Mouse (Mus musculus) limb, embryonic 12.5 days (tissue): ENCODE measurements around the gene 1700025G04Rik. TPM values are rescaled to one million over a fixed set of nuclear protein-coding genes. Genes with fewer than 3 reads are reported as not detected.
A peak's percentile ranks its signal among the peaks of the same experiment; 100 is the strongest.

ENCODE experiments used
- ATAC-seq: fragments of 200-750 bp; cut with Nextera tagmentation; 2 replicates; pipeline ENCODE4 v1.8.0; 2017; ENCODE audit warnings: low read depth, moderate TSS enrichment; ENCODE audit not compliant: insufficient number of reproducible peaks, insufficient read depth, low FRiP score, low TSS enrichment
- H3K27ac ChIP-seq: fragments of 300-500 bp; sonication (generic); 2 replicates; pipeline ENCODE4 v1.5.1; 2016; ENCODE audit warnings: mild to moderate bottlenecking, moderate library complexity
- H3K27me3 ChIP-seq: fragments of 300-500 bp; sonication (generic); 2 replicates; pipeline ENCODE4 v1.6.1; 2016; ENCODE audit warnings: mild to moderate bottlenecking, moderate library complexity
- H3K36me3 ChIP-seq: fragments of 300-500 bp; sonication (generic); 2 replicates; pipeline ENCODE4 v1.6.1; 2016; ENCODE audit warnings: mild to moderate bottlenecking, moderate library complexity
- H3K4me1 ChIP-seq: fragments of 300-500 bp; sonication (generic); replicated peaks from 2 replicates; pipeline ENCODE4 v1.6.1; 2016
- H3K4me2 ChIP-seq: fragments of 300-500 bp; sonication (generic); 2 replicates; pipeline ENCODE4 v1.6.1; 2016; ENCODE audit warnings: mild to moderate bottlenecking, moderate library complexity
- H3K4me3 ChIP-seq: fragments of 300-500 bp; sonication (generic); replicated peaks from 2 replicates; pipeline ENCODE4 v1.5.1; 2016; ENCODE audit warnings: mild to moderate bottlenecking
- H3K9ac ChIP-seq: fragments of 300-500 bp; sonication (generic); replicated peaks from 2 replicates; pipeline ENCODE4 v1.6.1; 2016; ENCODE audit warnings: mild to moderate bottlenecking, moderate library complexity
- H3K9me3 ChIP-seq: fragments of 300-500 bp; sonication (generic); 2 replicates; pipeline ENCODE4 v1.6.1; 2016; ENCODE audit warnings: mild to moderate bottlenecking, moderate library complexity
- WGBS: fragments of 180-500 bp; shearing (Covaris S2); methylation state at CpG from one replicate; pipeline ENCODE4 v1.1.7; 2016; 5-methylcytosine and 5-hydroxymethylcytosine counted together
- polyA plus RNA-seq: library from polyadenylated mRNA; unstranded; fragments of >200 nt; fragmentation: Nextera tagmentation; extraction: Ambion mirVana; gene quantifications from 2 replicates; pipeline ENCODE4 v1.2.1, GENCODE M21; 2016

Gene 1700025G04Rik
- polyA plus RNA-seq, 1 experiment from 2014 or later: 28.3 TPM

- WGBS: 78% methylated on average over 5 of the region's 5 CpGs
- Histone ChIP-seq H3K36me3 (no peaks in the 10 kb centered on the region), H3K27me3 (no peaks in the 10 kb centered on the region), H3K9me3 (no peaks in the 10 kb centered on the region), H3K27ac (0 out of 2 replicates have a peak overlapping the region, but pooled peaks have one; percentile 19), H3K4me1 (0 out of 2 replicates have a peak, but pooled peaks cover 3% of the 10 kb centered on the region), H3K4me2 (no peak overlapping the region), H3K4me3 (no peak overlapping the region), H3K9ac (no peak overlapping the region)
- ATAC-seq: no peak
Observed at GRCm38 (mm10) chr1:151872971-151873370, 217.0 kb downstream of the 1700025G04Rik start.

DNA sequence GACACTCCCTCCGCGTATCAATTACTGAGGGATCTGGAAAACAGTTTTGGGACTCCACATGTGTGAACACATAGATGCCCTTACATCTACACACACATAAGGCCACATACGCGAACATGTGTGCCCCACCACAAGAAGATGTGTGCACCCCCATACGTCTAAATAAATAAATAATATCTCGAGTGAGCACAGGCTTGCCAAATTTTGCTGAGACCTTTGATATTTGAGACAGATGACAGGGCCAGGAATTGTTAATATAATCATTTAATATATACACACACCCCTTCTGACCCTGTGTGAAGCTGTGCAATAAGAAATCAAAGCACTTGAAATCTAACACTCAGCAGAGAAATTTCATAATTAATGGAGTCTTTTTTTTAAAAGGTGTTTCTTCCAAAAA lies 225.6 kb downstream of the 1700025G04Rik start:
- no peaks in the 10 kb centered on the region for H3K9me3 ChIP-seq
- H3K9ac ChIP-seq: no peak overlapping the region
- 94% methylated on average over 6 of the region's 6 CpGs for WGBS
- H3K36me3 ChIP-seq: no peaks in the 10 kb centered on the region
- ATAC-seq: no peak
- H3K4me3 ChIP-seq: no peak overlapping the region
- no peak overlapping the region for H3K27ac ChIP-seq
- 0 out of 2 replicates have a peak, but pooled peaks cover 7% of the 10 kb centered on the region for H3K4me1 ChIP-seq
- no peaks in the 10 kb centered on the region for H3K27me3 ChIP-seq
- H3K4me2 ChIP-seq: no peak overlapping the region

- H3K36me3 ChIP-seq: no peaks in the 10 kb centered on the region
- WGBS: 90% methylated on average over 12 of the region's 12 CpGs
- H3K4me1 ChIP-seq: 0 out of 2 replicates have a peak, but pooled peaks cover 7% of the 10 kb centered on the region
- no peak for ATAC-seq
- no peak overlapping the region for H3K4me3 ChIP-seq
- H3K27me3 ChIP-seq: no peaks in the 10 kb centered on the region
- no peak overlapping the region for H3K4me2 ChIP-seq
- no peak overlapping the region for H3K9ac ChIP-seq
- H3K9me3 ChIP-seq: no peaks in the 10 kb centered on the region
- peak overlapping the region; percentile 7; the same call in 1 of the 2 replicates for H3K27ac ChIP-seq
Observed at GRCm38 (mm10) chr1:151863797-151864147, 226.2 kb downstream of the 1700025G04Rik start.

DNA sequence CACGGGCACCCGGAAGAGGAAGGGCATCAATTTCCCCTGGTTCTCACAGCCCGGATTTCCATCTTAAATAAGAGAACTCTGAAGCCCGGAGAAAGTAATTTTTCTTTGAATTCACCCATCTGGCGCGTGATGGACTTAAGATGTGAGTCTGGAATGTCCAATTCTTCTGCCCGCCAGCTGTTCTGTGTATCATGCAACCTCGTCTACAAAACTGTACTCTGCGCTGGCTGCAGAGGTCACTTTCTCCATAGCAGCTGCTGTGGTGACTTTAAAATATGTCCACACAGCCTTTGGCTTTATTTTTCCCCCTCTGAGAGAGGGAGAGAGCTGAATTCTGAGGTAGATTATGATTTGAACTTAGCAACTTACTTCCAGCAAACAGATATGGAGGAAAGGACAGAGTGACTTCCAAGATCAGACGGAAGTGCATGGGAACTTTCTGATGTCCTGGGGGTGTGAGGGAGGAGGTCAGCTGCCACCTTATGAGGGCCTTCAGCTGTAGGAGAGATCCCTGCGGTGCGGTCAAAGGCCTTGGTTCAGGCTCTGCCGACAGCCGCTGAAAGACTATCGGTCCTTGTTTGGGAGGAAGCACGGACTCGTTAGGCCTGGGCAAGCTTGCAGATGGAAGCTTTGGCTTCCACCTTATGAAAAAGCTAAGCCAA lies 226.7 kb downstream of the 1700025G04Rik start:
- no peaks in the 10 kb centered on the region for H3K9me3 ChIP-seq
- no peaks in the 10 kb centered on the region for H3K36me3 ChIP-seq
- H3K27me3 ChIP-seq: no peaks in the 10 kb centered on the region
- ATAC-seq: no peak
- H3K4me1 ChIP-seq: 0 out of 2 replicates have a peak, but pooled peaks cover 7% of the 10 kb centered on the region
- H3K9ac ChIP-seq: no peak overlapping the region
- H3K4me2 ChIP-seq: no peak overlapping the region
- WGBS: 72% methylated on average over 17 of the region's 17 CpGs
- H3K27ac ChIP-seq: 0 out of 2 replicates have a peak overlapping the region, but pooled peaks have one; percentile 7
- no peak overlapping the region for H3K4me3 ChIP-seq

DNA sequence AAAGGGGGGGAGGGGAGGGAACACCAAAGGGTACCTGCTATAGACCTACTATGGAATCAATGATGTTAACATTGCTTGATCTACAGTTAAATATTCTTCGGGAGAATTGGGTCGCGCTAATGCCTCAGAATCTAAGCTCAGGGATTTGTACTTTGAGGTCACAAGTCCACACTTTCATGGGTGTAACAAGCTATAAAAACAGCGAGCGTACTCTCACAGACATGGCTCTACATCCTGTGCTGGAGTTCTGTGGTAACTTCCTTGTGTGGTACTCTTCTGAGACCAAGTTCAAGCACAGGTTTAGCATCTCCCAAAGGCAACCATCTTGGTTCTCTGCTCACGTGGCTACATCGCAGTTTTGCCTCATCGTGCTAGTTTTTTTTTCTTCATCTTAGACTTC lies 227.8 kb downstream of the 1700025G04Rik start:
- no peak overlapping the region for H3K27ac ChIP-seq
- H3K4me2 ChIP-seq: no peak overlapping the region
- WGBS: 88% methylated on average over 8 of the region's 8 CpGs

GRCm38 (mm10) chr1:151861334-151861995 lies 228.5 kb downstream of the 1700025G04Rik start:
- ATAC-seq: no peak
- H3K4me2 ChIP-seq: no peak overlapping the region
- H3K4me1 ChIP-seq: 0 out of 2 replicates have a peak, but pooled peaks cover 7% of the 10 kb centered on the region
- H3K27ac ChIP-seq: no peak overlapping the region
- H3K4me3 ChIP-seq: no peak overlapping the region
- no peaks in the 10 kb centered on the region for H3K36me3 ChIP-seq
- no peaks in the 10 kb centered on the region for H3K9me3 ChIP-seq
- H3K27me3 ChIP-seq: no peaks in the 10 kb centered on the region
- WGBS: 66% methylated on average over 20 of the region's 20 CpGs
- no peak overlapping the region for H3K9ac ChIP-seq

More for the DNA sequence above, 227.8 kb downstream of the 1700025G04Rik start:
- no peak overlapping the region for H3K4me3 ChIP-seq
- H3K27me3 ChIP-seq: no peaks in the 10 kb centered on the region
- no peak overlapping the region for H3K9ac ChIP-seq
- no peaks in the 10 kb centered on the region for H3K9me3 ChIP-seq
- no peaks in the 10 kb centered on the region for H3K36me3 ChIP-seq
- 0 out of 2 replicates have a peak, but pooled peaks cover 7% of the 10 kb centered on the region for H3K4me1 ChIP-seq
- no peak for ATAC-seq

- no peaks in the 10 kb centered on the region for H3K9me3 ChIP-seq
- no peak overlapping the region for H3K9ac ChIP-seq
- no peak for ATAC-seq
- 0 out of 2 replicates have a peak, but pooled peaks cover 7% of the 10 kb centered on the region for H3K4me1 ChIP-seq
- no peak overlapping the region for H3K27ac ChIP-seq
- no peaks in the 10 kb centered on the region for H3K36me3 ChIP-seq
- no peaks in the 10 kb centered on the region; the same call in 1 of the 2 replicates for H3K27me3 ChIP-seq
- H3K4me3 ChIP-seq: no peak overlapping the region
- no peak overlapping the region for H3K4me2 ChIP-seq
- 97% methylated on average over 1 of the region's 1 CpGs for WGBS
Observed at GRCm38 (mm10) chr1:151858474-151858873, 231.5 kb downstream of the 1700025G04Rik start.

- Histone ChIP-seq H3K4me1 (peaks cover 7% of the 10 kb centered on the region), H3K9me3 (no peaks in the 10 kb centered on the region), H3K9ac (no peak overlapping the region), H3K36me3 (no peaks in the 10 kb centered on the region), H3K4me3 (no peak overlapping the region), H3K4me2 (no peak overlapping the region), H3K27me3 (no peaks in the 10 kb centered on the region; the same call in 1 of the 2 replicates), H3K27ac (no peak overlapping the region)
- WGBS: 69% methylated on average over 1 of the region's 1 CpGs
- ATAC-seq: no peak
Observed at GRCm38 (mm10) chr1:151855561-151855960, 234.4 kb downstream of the 1700025G04Rik start.

GRCm38 (mm10) chr1:151851976-151852375 lies 237.9 kb downstream of the 1700025G04Rik start:
- Histone ChIP-seq H3K27me3 (no peaks in the 10 kb centered on the region; the same call in 1 of the 2 replicates), H3K4me3 (no peak overlapping the region), H3K36me3 (no peaks in the 10 kb centered on the region), H3K4me1 (peaks cover 17% of the 10 kb centered on the region), H3K9ac (no peak overlapping the region), H3K4me2 (no peak overlapping the region), H3K9me3 (no peaks in the 10 kb centered on the region), H3K27ac (no peak overlapping the region)
- ATAC-seq: no peak
- 75% methylated on average over 3 of the region's 3 CpGs for WGBS

GRCm38 (mm10) chr1:151851051-151851848 lies 238.7 kb downstream of the 1700025G04Rik start:
- Histone ChIP-seq H3K4me3 (no peak overlapping the region), H3K9ac (no peak overlapping the region), H3K36me3 (no peaks in the 10 kb centered on the region), H3K27ac (no peak overlapping the region), H3K9me3 (no peaks in the 10 kb centered on the region), H3K4me1 (peaks cover 17% of the 10 kb centered on the region), H3K27me3 (no peaks in the 10 kb centered on the region; the same call in 1 of the 2 replicates), H3K4me2 (no peak overlapping the region)
- no peak for ATAC-seq
- WGBS: 87% methylated on average over 20 of the region's 20 CpGs
